Mouse (Mus musculus) neural tube, embryonic 11.5 days (tissue): ENCODE data around the gene Inka2. TPM values are rescaled to one million over a fixed set of nuclear protein-coding genes. Genes with fewer than 3 reads are reported as not detected.

ENCODE experiments used
- ATAC-seq: fragments of 200-750 bp; cut with Nextera tagmentation; 2 replicates; pipeline ENCODE4 v1.8.0; 2017; ENCODE audit warnings: moderate number of reproducible peaks, mild to moderate bottlenecking, moderate TSS enrichment, moderate library complexity; ENCODE audit not compliant: insufficient read depth, low FRiP score, low TSS enrichment
- DNase-seq: peaks from one replicate; pipeline ENCODE4 v3.0.0-alpha.2; 2015; ENCODE audit warnings: low spot score
- H3K27ac ChIP-seq: fragments of 300-500 bp; sonication (generic); 2 replicates; pipeline ENCODE4 v1.5.1; 2014; ENCODE audit warnings: low read depth, mild to moderate bottlenecking, low read length
- H3K27me3 ChIP-seq: fragments of 300-500 bp; sonication (generic); 2 replicates; pipeline ENCODE4 v1.6.1; 2014; ENCODE audit warnings: mild to moderate bottlenecking, low read length, mixed read lengths; ENCODE audit not compliant: control insufficient read depth, insufficient read depth
- H3K36me3 ChIP-seq: fragments of 300-500 bp; sonication (generic); 2 replicates; pipeline ENCODE4 v1.6.1; 2014; ENCODE audit warnings: mild to moderate bottlenecking, low read length, moderate library complexity, mixed read lengths; ENCODE audit not compliant: control insufficient read depth, insufficient read depth
- H3K4me1 ChIP-seq: fragments of 300-500 bp; sonication (generic); 2 replicates; pipeline ENCODE4 v1.6.1; 2014; ENCODE audit warnings: low read length, mixed read lengths; ENCODE audit not compliant: control insufficient read depth, insufficient read depth
- H3K4me2 ChIP-seq: fragments of 300-500 bp; sonication (generic); 2 replicates; pipeline ENCODE4 v1.6.1; 2014; ENCODE audit warnings: low read depth, mild to moderate bottlenecking, moderate library complexity
- H3K4me3 ChIP-seq: fragments of 300-500 bp; sonication (generic); 2 replicates; pipeline ENCODE4 v1.5.1; 2014; ENCODE audit warnings: low read depth, low read length
- H3K9ac ChIP-seq: fragments of 300-500 bp; sonication (generic); 2 replicates; pipeline ENCODE4 v1.6.1; 2014; ENCODE audit warnings: mild to moderate bottlenecking, low read length
- H3K9me3 ChIP-seq: fragments of 300-500 bp; sonication (generic); 2 replicates; pipeline ENCODE4 v1.6.1; 2016; ENCODE audit warnings: low read length; ENCODE audit not compliant: control insufficient read depth
- WGBS: fragments of 180-500 bp; shearing (Covaris S2); extraction: QIAGEN DNeasy Blood & Tissue Kit; methylation state at CpG from one replicate; pipeline ENCODE4 v1.1.7; 2014; 5-methylcytosine and 5-hydroxymethylcytosine counted together
- polyA plus RNA-seq: library from polyadenylated mRNA; unstranded; fragments of >200 nt; fragmentation: Nextera tagmentation; extraction: Ambion mirVana; gene quantifications from 2 replicates; pipeline ENCODE4 v1.2.1, GENCODE M21; 2014

The Inka2 gene
- polyA plus RNA-seq, 1 experiment from 2014 or later: 1.8 TPM

DNA sequence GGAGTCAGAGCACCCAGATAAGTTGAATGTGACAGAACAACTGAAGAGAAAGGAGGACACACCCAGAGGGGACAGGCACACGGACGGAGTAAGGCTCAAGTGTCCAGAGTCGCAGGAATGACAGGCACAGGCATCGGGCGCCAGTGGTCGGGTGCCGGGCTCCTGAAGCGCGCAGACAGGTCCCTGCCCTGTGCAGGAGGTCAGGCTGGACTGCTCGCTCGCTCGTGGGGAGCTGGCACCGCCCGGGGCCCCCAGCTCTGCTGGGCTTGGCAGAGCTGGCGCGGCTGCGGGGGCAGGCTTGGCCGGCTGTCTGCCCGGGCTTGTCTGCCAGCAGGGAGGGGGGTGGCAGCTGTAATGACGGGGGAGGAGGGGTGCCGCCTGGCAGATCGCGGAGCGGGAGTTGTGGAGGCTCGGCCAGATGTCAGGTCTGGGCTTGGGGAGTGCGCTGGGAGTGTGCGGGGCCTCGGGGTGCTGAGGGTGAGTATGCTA lies 706 bp downstream of the Inka2 start:
- Histone ChIP-seq H3K27ac (no peak overlapping the region), H3K27me3 (peaks cover 12% of the 10 kb centered on the region), H3K4me3 (peak overlapping the region; percentile 41), H3K9me3 (no peaks in the 10 kb centered on the region), H3K4me2 (peak overlapping the region; percentile 76), H3K4me1 (peaks cover 3% of the 10 kb centered on the region; the same call in 1 of the 2 replicates), H3K36me3 (no peaks in the 10 kb centered on the region), H3K9ac (peak overlapping the region; percentile 49)
- under 1% methylated on average over 28 of the region's 28 CpGs for WGBS
- ATAC-seq: peak; percentile 45
- DNase-seq: no peak

DNA sequence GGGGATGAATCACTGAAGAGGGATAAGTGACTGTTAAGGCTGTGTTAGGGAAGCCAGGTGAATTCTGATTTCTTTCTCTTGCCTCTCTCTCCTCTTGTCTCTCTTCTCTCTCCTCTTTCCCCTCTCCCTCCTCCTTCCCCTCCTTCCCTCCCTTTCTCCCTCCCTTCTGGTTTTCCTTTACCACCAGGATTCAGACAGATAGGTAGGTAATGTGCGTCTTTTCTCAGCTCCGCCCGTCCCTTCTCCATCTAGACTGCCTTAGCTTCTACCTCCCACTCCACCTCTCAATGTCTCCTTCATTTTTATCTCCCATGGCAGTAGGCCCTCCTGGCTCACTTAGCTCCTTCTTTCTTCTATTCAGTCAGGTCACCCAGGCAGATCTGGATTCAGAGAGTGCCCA lies 1.2 kb downstream of the Inka2 start:
- Histone ChIP-seq H3K27me3 (peaks cover 12% of the 10 kb centered on the region), H3K27ac (no peak overlapping the region), H3K4me2 (peak overlapping the region; percentile 76), H3K4me3 (peak overlapping the region; percentile 41), H3K36me3 (no peaks in the 10 kb centered on the region), H3K9me3 (no peaks in the 10 kb centered on the region), H3K9ac (peak overlapping the region; percentile 49), H3K4me1 (peaks cover 3% of the 10 kb centered on the region; the same call in 1 of the 2 replicates)
- ATAC-seq (no peak), DNase-seq (no peak)
- WGBS: 21% methylated on average over 3 of the region's 3 CpGs

DNA sequence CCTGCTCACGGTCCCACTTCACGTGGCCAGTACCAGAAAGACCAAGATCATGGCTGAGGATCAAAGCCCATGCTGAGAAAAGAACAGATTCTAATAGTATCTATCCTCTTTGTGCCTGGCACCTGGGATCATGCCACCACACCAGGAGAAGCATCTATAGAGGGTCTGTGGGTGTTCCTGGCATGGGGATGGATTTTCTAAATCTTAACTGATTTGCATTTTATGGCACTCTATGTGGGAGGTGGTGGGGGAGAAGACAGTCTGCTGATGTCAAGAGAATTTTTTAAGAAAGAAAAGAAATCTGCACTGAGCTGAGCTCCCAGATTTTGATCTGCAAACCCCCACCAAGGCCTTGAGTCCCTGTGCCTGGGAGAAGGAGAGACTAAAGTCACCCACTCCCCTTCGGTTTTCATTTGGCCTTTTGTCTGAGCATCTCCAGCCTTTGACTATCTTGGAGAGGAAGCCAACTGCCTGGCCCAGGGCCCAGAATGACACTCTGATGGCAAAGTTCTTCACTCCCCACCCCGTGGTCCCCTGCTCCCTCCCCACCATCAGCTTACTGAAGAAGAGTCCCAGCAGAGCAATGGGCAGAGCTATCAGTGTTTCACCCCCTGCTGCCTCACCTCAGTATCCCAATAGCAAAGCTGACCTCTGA lies 2.1 kb downstream of the Inka2 start:
- Histone ChIP-seq H3K4me3 (peak overlapping the region; percentile 41), H3K4me2 (peak overlapping the region; percentile 76), H3K36me3 (no peaks in the 10 kb centered on the region), H3K27me3 (peaks cover 12% of the 10 kb centered on the region), H3K9ac (no peak overlapping the region), H3K4me1 (peaks cover 3% of the 10 kb centered on the region; the same call in 1 of the 2 replicates), H3K27ac (no peak overlapping the region), H3K9me3 (no peaks in the 10 kb centered on the region)
- DNase-seq: no peak
- ATAC-seq: no peak
- 40% methylated on average over 4 of the region's 4 CpGs for WGBS

DNA sequence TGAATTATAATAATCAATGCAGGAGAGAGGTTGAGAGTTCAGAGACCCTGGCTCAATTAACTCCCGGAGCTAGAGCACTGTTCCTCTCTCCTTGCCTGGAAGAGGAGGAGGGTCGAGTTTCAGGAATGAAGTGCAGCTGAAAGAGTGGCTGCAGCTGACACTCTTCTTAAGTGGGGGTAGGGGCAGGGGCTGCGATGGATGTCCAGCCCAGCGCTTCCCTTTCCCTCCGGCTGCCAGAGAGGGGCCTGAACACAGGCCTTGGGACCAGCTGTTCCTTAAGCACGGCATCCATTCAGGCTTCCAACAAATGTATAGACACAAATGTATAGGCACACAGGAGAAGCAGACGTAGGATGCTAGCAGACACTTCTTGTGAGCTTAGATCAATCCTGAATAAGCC lies 3.2 kb downstream of the Inka2 start:
- H3K27me3 ChIP-seq: peaks cover 12% of the 10 kb centered on the region
- WGBS: 16% methylated on average over 7 of the region's 7 CpGs
- H3K9me3 ChIP-seq: no peaks in the 10 kb centered on the region
- no peak overlapping the region for H3K4me2 ChIP-seq
- peaks cover 3% of the 10 kb centered on the region; the same call in 1 of the 2 replicates for H3K4me1 ChIP-seq
- ATAC-seq (no peak), DNase-seq (no peak)
- H3K27ac ChIP-seq: no peak overlapping the region
- H3K36me3 ChIP-seq: no peaks in the 10 kb centered on the region
- H3K9ac ChIP-seq: no peak overlapping the region
- H3K4me3 ChIP-seq: no peak overlapping the region

DNA sequence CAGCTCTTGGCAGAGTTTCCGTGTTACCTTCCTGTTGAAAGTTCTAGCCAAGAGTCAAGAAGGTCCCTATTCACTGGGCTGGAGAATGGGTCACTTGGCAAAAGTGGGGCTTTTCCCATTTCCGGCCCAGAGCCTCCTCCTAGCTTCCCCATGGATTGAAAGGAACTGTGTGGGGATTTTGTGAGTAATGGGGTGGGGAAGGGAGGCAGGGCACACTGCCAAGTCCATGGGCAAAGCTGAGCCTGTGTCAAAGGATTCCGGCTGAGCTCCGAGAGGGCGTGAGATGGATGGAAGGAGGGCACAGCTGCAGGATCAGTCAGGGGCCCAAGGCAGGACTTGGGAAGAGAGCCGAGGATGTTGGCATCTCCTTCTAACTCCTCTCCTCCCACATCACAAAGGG lies 5.8 kb downstream of the Inka2 start:
- Histone ChIP-seq H3K4me1 (peaks cover 7% of the 10 kb centered on the region), H3K27ac (no peak overlapping the region), H3K4me2 (no peak overlapping the region), H3K9me3 (no peaks in the 10 kb centered on the region), H3K36me3 (no peaks in the 10 kb centered on the region), H3K9ac (no peak overlapping the region), H3K4me3 (no peak overlapping the region), H3K27me3 (peaks cover 11% of the 10 kb centered on the region)
- 87% methylated on average over 6 of the region's 6 CpGs for WGBS
- DNase-seq (no peak), ATAC-seq (no peak)

DNA sequence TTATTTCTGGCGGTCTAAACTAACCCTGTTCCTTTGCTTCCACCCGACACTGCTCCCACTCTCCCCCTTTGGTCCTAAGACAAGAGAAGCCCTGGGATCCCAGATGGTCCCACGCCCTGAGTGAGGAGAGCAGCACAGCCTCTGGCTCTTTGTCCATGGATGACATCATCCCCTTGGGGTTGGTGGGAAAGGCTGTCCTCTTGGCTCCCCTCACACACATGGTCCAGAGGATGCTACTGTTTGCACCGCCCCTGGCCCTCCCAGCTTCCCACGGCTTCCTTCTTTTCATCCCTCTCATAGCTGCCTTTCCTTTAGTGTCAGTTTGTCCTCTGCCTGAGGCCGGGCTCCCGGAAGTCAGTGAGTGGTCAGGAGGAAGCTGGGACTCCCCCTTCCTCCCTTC lies 7.3 kb downstream of the Inka2 start:
- no peaks in the 10 kb centered on the region for H3K36me3 ChIP-seq
- H3K4me1 ChIP-seq: peaks cover 5% of the 10 kb centered on the region
- H3K9me3 ChIP-seq: no peaks in the 10 kb centered on the region
- no peak overlapping the region for H3K4me3 ChIP-seq
- no peak overlapping the region for H3K4me2 ChIP-seq
- DNase-seq (no peak), ATAC-seq (no peak)
- WGBS: 80% methylated on average over 7 of the region's 7 CpGs
- H3K27ac ChIP-seq: no peak overlapping the region
- no peak overlapping the region for H3K9ac ChIP-seq
- no peaks in the 10 kb centered on the region for H3K27me3 ChIP-seq

DNA sequence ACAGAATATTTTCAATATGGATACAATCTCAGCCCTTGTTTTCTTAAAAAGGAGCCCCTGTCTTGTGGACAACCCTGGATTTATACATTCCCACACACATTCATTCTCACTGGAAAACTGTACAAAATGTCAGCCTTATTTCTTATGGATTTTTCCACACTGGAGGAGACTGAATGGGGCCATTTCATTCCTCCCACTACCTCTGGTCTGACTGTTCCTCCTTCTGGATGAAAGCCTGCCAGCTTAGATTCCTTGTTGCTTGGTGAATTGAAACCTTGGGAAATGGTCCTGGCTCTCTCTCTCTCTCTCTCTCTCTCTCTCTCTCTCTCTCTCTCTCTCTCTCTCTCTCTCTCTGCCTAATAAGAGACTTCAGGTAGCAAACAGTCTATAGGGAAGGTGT lies 8.4 kb downstream of the Inka2 start:
- no peaks in the 10 kb centered on the region for H3K36me3 ChIP-seq
- ATAC-seq (no peak), DNase-seq (no peak)
- peaks cover 5% of the 10 kb centered on the region for H3K4me1 ChIP-seq
- no peak overlapping the region for H3K4me3 ChIP-seq
- no peak overlapping the region for H3K4me2 ChIP-seq
- no peak overlapping the region for H3K27ac ChIP-seq
- no peaks in the 10 kb centered on the region for H3K27me3 ChIP-seq
- no peaks in the 10 kb centered on the region for H3K9me3 ChIP-seq
- no peak overlapping the region for H3K9ac ChIP-seq

DNA sequence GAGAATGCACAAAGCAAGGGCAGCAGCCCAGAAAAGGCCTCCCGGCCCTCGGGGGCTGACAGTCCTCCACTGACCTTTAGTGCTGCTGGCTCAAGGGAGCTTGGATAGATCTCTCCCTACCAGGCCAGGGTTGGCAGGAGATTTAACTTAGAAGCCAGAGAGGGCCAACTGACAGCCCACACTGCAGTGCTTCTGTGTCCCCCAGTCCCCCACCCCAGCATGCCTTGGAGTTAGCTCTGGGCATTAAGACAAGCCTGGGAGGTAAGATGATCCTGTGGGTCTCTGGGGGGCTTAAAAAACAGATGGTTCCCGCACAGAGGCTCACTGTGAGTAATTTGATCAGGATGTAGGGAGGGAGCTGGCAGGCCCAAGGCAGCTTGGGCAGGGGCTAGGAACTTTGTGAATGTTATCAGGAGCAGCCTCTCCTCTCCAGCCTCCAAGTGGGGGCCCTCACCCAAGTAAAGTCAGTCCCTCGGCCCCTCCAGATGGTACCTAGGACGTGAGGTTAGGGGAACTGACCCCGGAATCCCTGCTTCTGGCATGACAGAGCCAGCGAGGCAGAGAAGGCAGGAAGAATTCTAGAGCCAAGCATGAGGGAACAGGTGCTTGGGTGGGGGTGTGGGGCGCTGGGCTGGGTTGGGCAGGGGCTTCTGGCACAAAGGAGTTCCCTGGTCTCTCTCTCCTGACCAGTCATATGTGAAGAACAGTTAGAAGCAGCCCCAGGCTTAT lies 9.9 kb downstream of the Inka2 start:
- Histone ChIP-seq H3K27me3 (no peaks in the 10 kb centered on the region), H3K36me3 (no peaks in the 10 kb centered on the region), H3K4me2 (no peak overlapping the region), H3K4me1 (peaks cover 9% of the 10 kb centered on the region), H3K4me3 (no peak overlapping the region), H3K27ac (peak overlapping the region; percentile 42; the same call in 1 of the 2 replicates), H3K9me3 (no peaks in the 10 kb centered on the region), H3K9ac (no peak overlapping the region; the same call in 1 of the 2 replicates)
- DNase-seq (peak; percentile 43), ATAC-seq (0 out of 2 replicates have a peak, but pooled peaks have one; percentile 5)
- 21% methylated on average over 8 of the region's 8 CpGs for WGBS

DNA sequence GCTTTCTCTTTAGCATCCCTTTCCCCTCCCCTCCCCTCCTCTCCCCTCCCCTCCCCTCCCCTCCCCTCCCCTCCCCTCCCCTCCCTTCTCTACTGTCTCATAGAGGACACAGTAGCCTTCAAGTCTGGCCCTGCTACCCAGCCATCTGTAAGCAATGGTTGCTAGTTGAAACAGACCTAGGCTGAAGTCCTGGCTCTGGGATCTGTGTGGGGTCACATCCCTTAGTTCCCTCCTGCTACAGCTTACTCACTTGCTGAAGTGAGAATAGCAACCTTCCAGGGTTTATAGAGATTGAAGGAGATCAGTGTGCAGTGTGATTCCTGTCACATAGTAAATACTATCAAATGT lies 10.4 kb downstream of the Inka2 start:
- Histone ChIP-seq H3K27me3 (no peaks in the 10 kb centered on the region), H3K9ac (no peak overlapping the region), H3K27ac (no peak overlapping the region), H3K4me2 (no peak overlapping the region), H3K9me3 (no peaks in the 10 kb centered on the region), H3K4me3 (no peak overlapping the region), H3K4me1 (peaks cover 9% of the 10 kb centered on the region), H3K36me3 (no peaks in the 10 kb centered on the region)
- no peak for DNase-seq
- ATAC-seq: no peak
